In the genomic region with DNA sequence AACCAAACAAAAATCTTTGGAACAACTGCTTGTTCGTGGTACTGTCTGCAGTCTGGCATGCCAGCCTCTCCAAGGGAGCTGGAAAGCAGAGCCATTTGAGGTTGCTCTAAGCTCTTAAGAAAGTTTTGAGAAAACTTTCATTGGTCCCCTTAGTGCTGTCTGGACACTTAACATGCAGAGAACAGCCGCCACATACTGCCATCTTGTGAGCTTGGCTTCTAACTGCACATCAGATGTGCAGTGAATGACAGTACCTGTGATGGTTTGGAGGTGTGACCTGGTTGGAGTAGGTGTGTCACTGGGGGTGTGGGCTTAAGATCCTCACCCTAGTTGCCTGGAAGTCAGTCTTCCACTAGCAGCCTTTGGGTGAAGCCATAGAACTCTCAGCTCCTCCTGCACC, we compare ENCODE assay signal across 13 mouse cellular contexts. TPM values are rescaled to one million over a fixed set of nuclear protein-coding genes. Genes with fewer than 3 reads are reported as not detected.
DNase-seq lines count a peak whose midpoint lies in the region; ATAC-seq and TF ChIP-seq lines count a peak whose summit lies in the region.
"Had no signal": no experiment of that assay in that cellular context is flagged by ENCODE, and none has a peak within 500 bp of the region (broad histone marks: within the 10 kb centered on the region; RNA-seq: fewer than 3 reads in every experiment).

No protein-coding gene starts in this region.

- H3K4me1 ChIP-seq in liver, embryonic 14.5 days (replicated peaks; ENCODE audit: control insufficient read depth in 2 of 2, insufficient read depth in 2 of 2, low read length in 1 of 2) = peaks cover 5 to 13% of the 10 kb centered on the region in 2 experiments; a peak in 2 of 4 replicates
- H3K4me1 ChIP-seq: hindbrain, embryonic 12.5 days had no signal

- H3K36me3 ChIP-seq in liver, embryonic 14.5 days (replicated peaks; ENCODE audit: control insufficient read depth, insufficient read depth, low read depth) = peaks cover 31% of the 10 kb centered on the region

- H3K9me3 ChIP-seq in liver, embryonic 14.5 days (ENCODE audit: control insufficient read depth, low read length) = no peaks in the 10 kb centered on the region
- H3K9me3 ChIP-seq: hindbrain, embryonic 12.5 days; kidney, embryonic 15.5 days; liver, embryonic 13.5 days had no signal

- no peak for ATAC-seq in CD4-positive, CD25-positive, alpha-beta regulatory T cell, adult 4 months
- no peak for ATAC-seq in liver, embryonic 14.5 days (ENCODE audit: insufficient read depth)
- 0 out of 2 replicates have a peak, but pooled peaks have one; percentile 33 for ATAC-seq in megakaryocyte progenitor cell, adult 5-6 weeks (replicated peaks; ENCODE audit: poor library complexity)
- ATAC-seq: midbrain, embryonic 16.5 days had no signal

- WGBS in liver, embryonic 14.5 days (ENCODE audit: insufficient replicate concordance) = 74% methylated on average over 2 of the region's 2 CpGs

- peak; percentile 37 for DNase-seq in CD4-positive, CD25-positive, alpha-beta regulatory T cell, adult 2 months (ENCODE audit: low read depth, low spot score)
- no peak for DNase-seq in liver, embryonic 14.5 days (ENCODE audit: low read depth in 3 of 3, low spot score in 3 of 3)
- DNase-seq in liver (no peak), ES-CJ7 (ENCODE audit: low read depth, low spot score) (peak; percentile 76)
- no peak for DNase-seq in layer of hippocampus, adult 8-10 months (ENCODE audit: low spot score in 2 of 2)
- no peak for DNase-seq in frontal cortex, adult 2 months (ENCODE audit: extremely low spot score in 1 of 2, low spot score in 1 of 2)
- DNase-seq: cerebellum, postnatal 14 days; liver, embryonic 13.5 days had no signal

- no peak overlapping the region for H3K27ac ChIP-seq in liver, embryonic 14.5 days
- H3K27ac ChIP-seq: hindbrain, embryonic 12.5 days; kidney, embryonic 15.5 days; liver, embryonic 13.5 days had no signal

- no peak for TF ChIP-seq EP300 in liver, embryonic 14.5 days (IDR thresholded peaks at IDR 0.05; ENCODE audit: low read depth)

- TF ChIP-seq CTCF in liver, embryonic 14.5 days (IDR thresholded peaks at IDR 0.05; ENCODE audit: low read depth) = peak; percentile 31; the same call in 1 of the 2 replicates

- H3K27me3 ChIP-seq in liver, embryonic 14.5 days (ENCODE audit: control insufficient read depth, insufficient read depth, low read length) = no peaks in the 10 kb centered on the region
- H3K27me3 ChIP-seq: hindbrain, embryonic 12.5 days; kidney, embryonic 15.5 days; liver, embryonic 13.5 days had no signal

- H3K9ac ChIP-seq in liver, embryonic 14.5 days (replicated peaks) = no peak overlapping the region
- H3K9ac ChIP-seq: hindbrain, embryonic 12.5 days; kidney, embryonic 15.5 days; liver, embryonic 13.5 days had no signal

- no peak overlapping the region for H3K4me3 ChIP-seq in liver, embryonic 14.5 days (ENCODE audit: insufficient read depth in 1 of 2, low read depth in 2 of 2, low read length in 2 of 2)
- H3K4me3 ChIP-seq: hindbrain, embryonic 12.5 days; kidney, embryonic 15.5 days; liver, embryonic 13.5 days had no signal

- no peak overlapping the region for H3K4me2 ChIP-seq in liver, embryonic 14.5 days (ENCODE audit: low read depth)
- H3K4me2 ChIP-seq: hindbrain, embryonic 12.5 days; kidney, embryonic 15.5 days; liver, embryonic 13.5 days had no signal

RNA-seq across cellular contexts. Expression of gene Bbc3, which starts 29.5 kb away (rescaled TPM):
- 1 to 10 TPM in 1 of 2 experiments, not detected in 1; 1.2 TPM for polyA plus RNA-seq in CD4-positive, CD25-positive, alpha-beta regulatory T cell, adult 4 months (2017; shearing (Covaris generic))
- 3.2 and 3.8 TPM in 2 replicates for polyA plus RNA-seq in liver, embryonic 14.5 days (2012; rRNA removed)
- polyA plus RNA-seq in liver, embryonic 14.5 days (2014; fragmentation: Nextera tagmentation; extraction: Ambion mirVana) = 2.0 and 3.3 TPM in 2 replicates
- 0.25 and 1.8 TPM in 2 replicates for total RNA-seq in megakaryocyte progenitor cell, adult 5-6 weeks (2015)
- 0.84 and 1.2 TPM in 2 replicates for total RNA-seq in megakaryocyte progenitor cell, adult 5-6 weeks (2017)
- 10 to 100 TPM in 3 of 4 experiments, 1 to 10 TPM in 1; 8.9 to 14.4 (median 10.9) TPM for total RNA-seq in layer of hippocampus, adult 8-10 months (2022)
- polyA plus RNA-seq in frontal cortex, adult 2 months (2012; rRNA removed) = 17.1 and 18.2 TPM in 2 replicates

RNA-seq across cellular contexts. Expression of gene Sae1, which starts 49.9 kb away (rescaled TPM):
- 10 to 100 TPM; 69.0 to 85.6 TPM for polyA plus RNA-seq in CD4-positive, CD25-positive, alpha-beta regulatory T cell, adult 4 months (2017; shearing (Covaris generic))
- polyA plus RNA-seq in liver, embryonic 14.5 days (2012; rRNA removed) = 35.0 and 55.6 TPM in 2 replicates
- polyA plus RNA-seq in liver, embryonic 14.5 days (2014; fragmentation: Nextera tagmentation; extraction: Ambion mirVana) = 89.3 and 95.5 TPM in 2 replicates
- total RNA-seq in megakaryocyte progenitor cell, adult 5-6 weeks (2015) = 76.8 and 81.3 TPM in 2 replicates
- 429 and 547 TPM in 2 replicates for total RNA-seq in megakaryocyte progenitor cell, adult 5-6 weeks (2017)
- total RNA-seq in layer of hippocampus, adult 8-10 months (2022) = 10 to 100 TPM; 89.6 to 93.3 (median 91.9) TPM
- 99.8 and 114 TPM in 2 replicates for polyA plus RNA-seq in frontal cortex, adult 2 months (2012; rRNA removed)

RNA-seq across cellular contexts. Expression of gene Ccdc9, which starts 51.1 kb away (rescaled TPM):
- 10 to 100 TPM in 1 of 2 experiments, 1 to 10 TPM in 1; 7.6 to 13.1 TPM for polyA plus RNA-seq in CD4-positive, CD25-positive, alpha-beta regulatory T cell, adult 4 months (2017; shearing (Covaris generic))
- 15.9 and 24.7 TPM in 2 replicates for polyA plus RNA-seq in liver, embryonic 14.5 days (2012; rRNA removed)
- polyA plus RNA-seq in liver, embryonic 14.5 days (2014; fragmentation: Nextera tagmentation; extraction: Ambion mirVana) = 4.2 and 7.6 TPM in 2 replicates
- 17.3 and 19.8 TPM in 2 replicates for total RNA-seq in megakaryocyte progenitor cell, adult 5-6 weeks (2015)
- total RNA-seq in megakaryocyte progenitor cell, adult 5-6 weeks (2017) = 87.9 and 99.6 TPM in 2 replicates
- total RNA-seq in layer of hippocampus, adult 8-10 months (2022) = 10 to 100 TPM; 72.6 to 88.3 (median 86.3) TPM
- 91.2 and 91.4 TPM in 2 replicates for polyA plus RNA-seq in frontal cortex, adult 2 months (2012; rRNA removed)

Comparison
In these comparisons a context has a peak if more than half of its experiments do, and no peak if none do; other contexts are left out.
1. DNase-seq: peak in CD4-positive, CD25-positive, alpha-beta regulatory T cell, adult 2 months (single experiment) and ES-CJ7 (single experiment); none in liver, embryonic 14.5 days (0 of 3), liver (single experiment), layer of hippocampus, adult 8-10 months (0 of 2) and frontal cortex, adult 2 months (0 of 2).